Mouse (Mus musculus): Measurements from ENCODE around the gene Uhrf1. TPM values are rescaled to one million over a fixed set of nuclear protein-coding genes. Genes with fewer than 3 reads are reported as not detected.
A peak's percentile ranks its signal among the peaks of the same experiment; 100 is the strongest.

Uhrf1 gene
- total and polyA plus RNA-seq, 3 experiments, result 115 to 201 (median 133) TPM

GRCm38 (mm10) chr17:56288866-56289265 is 14.3 kb upstream of the Uhrf1 start:
- H3K4me3 ChIP-seq (ENCODE audit: control insufficient read depth in 1 of 2, insufficient read depth in 1 of 2, low read depth in 2 of 2, low read length in 2 of 2), result peak overlapping the region; percentile 60 to 93; a peak in 3 of 4 replicates
- DNase-seq (ENCODE audit: low read depth, low spot score), result peak; percentile 80

GRCm38 (mm10) chr17:56289371-56290331 is 13.5 kb upstream of the Uhrf1 start:
- Histone ChIP-seq H3K4me3 (ENCODE audit: control insufficient read depth in 1 of 2, insufficient read depth in 1 of 2, low read depth in 2 of 2, low read length in 2 of 2) (peak overlapping the region; percentile 60 to 93), H3K36me3 (ENCODE audit: control insufficient read depth in 1 of 2, insufficient read depth in 2 of 2, low read length in 2 of 2) (peaks cover 0 to 21% of the 10 kb centered on the region in 2 experiments; a peak in 2 of 4 replicates), H3K79me2 (ENCODE audit: control insufficient read depth, insufficient read depth, low read length, poor library complexity) (no peaks in the 10 kb centered on the region; the same call in 1 of the 2 replicates), H3K9me3 (replicated peaks; ENCODE audit: insufficient read depth, low read length) (no peaks in the 10 kb centered on the region), H3K27me3 (ENCODE audit: control insufficient read depth in 1 of 2, insufficient read depth in 2 of 2, low read length in 2 of 2) (no peaks in the 10 kb centered on the region), H3K4me1 (ENCODE audit: control insufficient read depth in 1 of 2, insufficient read depth in 2 of 2, low read length in 2 of 2) (peaks cover 6 to 36% of the 10 kb centered on the region in 2 experiments; a peak in 3 of 4 replicates), H3K9ac (ENCODE audit: control insufficient read depth, low read depth, low read length, poor library complexity, severe bottlenecking) (peak overlapping the region; percentile 57), H3K27ac (ENCODE audit: control insufficient read depth, low read depth, low read length) (peak overlapping the region; percentile 75)
- peak; percentile 72 for DNase-seq (ENCODE audit: low read depth, low spot score)
- TF ChIP-seq BHLHE40 (IDR thresholded peaks at IDR 0.05; ENCODE audit: borderline replicate concordance, low read depth, low read length), result peak; percentile 94
- TF ChIP-seq USF1 (IDR thresholded peaks at IDR 0.05; ENCODE audit: low read depth, low read length), result peak; percentile 80
- no peak for TF ChIP-seq MEF2A (IDR thresholded peaks at IDR 0.05; ENCODE audit: extremely low read depth, insufficient replicate concordance, low read depth, low read length, poor library complexity, severe bottlenecking)
- TF ChIP-seq GABPA (IDR thresholded peaks at IDR 0.05; ENCODE audit: low read depth, low read length), result no peak
- no peak for TF ChIP-seq MAZ (IDR thresholded peaks at IDR 0.05; ENCODE audit: low read depth, low read length)
- TF ChIP-seq JUND (IDR thresholded peaks at IDR 0.05; ENCODE audit: low read depth, low read length), result no peak
- TF ChIP-seq MYC (IDR thresholded peaks at IDR 0.05; ENCODE audit: low read depth, low read length), result no peak
- TF ChIP-seq ZKSCAN1 (IDR thresholded peaks at IDR 0.05; ENCODE audit: low read depth, low read length), result no peak
- TF ChIP-seq ZNF384 (IDR thresholded peaks at IDR 0.05; ENCODE audit: low read depth, low read length), result no peak; the same call in 1 of the 2 replicates
- TF ChIP-seq NRF1 (IDR thresholded peaks at IDR 0.05; ENCODE audit: insufficient read depth, low read depth, low read length, poor library complexity, severe bottlenecking), result no peak
- TF ChIP-seq CHD1 (IDR thresholded peaks at IDR 0.05; ENCODE audit: low read depth, low read length), result 0 out of 2 replicates have a peak, but pooled peaks have one; percentile 26
- TF ChIP-seq ETS1 (IDR thresholded peaks at IDR 0.05; ENCODE audit: low read depth, low read length), result peak; percentile 61
- no peak for TF ChIP-seq ZMIZ1 (IDR thresholded peaks at IDR 0.05; ENCODE audit: low read depth, low read length)
- TF ChIP-seq MXI1 (IDR thresholded peaks at IDR 0.05; ENCODE audit: low read depth, low read length), result peak; percentile 72
- TF ChIP-seq NELFE (IDR thresholded peaks at IDR 0.05; ENCODE audit: low read depth, low read length), result no peak
- TF ChIP-seq MYB (IDR thresholded peaks at IDR 0.05; ENCODE audit: low read depth, low read length), result no peak
- TF ChIP-seq KAT2A (conservative IDR thresholded peaks at IDR 0.05; ENCODE audit: low read depth, low read length), result no peak
- TF ChIP-seq CHD2 (IDR thresholded peaks at IDR 0.05; ENCODE audit: low read length), result no peak
- peak; percentile 52; the same call in 1 of the 2 replicates for TF ChIP-seq MAX (IDR thresholded peaks at IDR 0.05; ENCODE audit: low read length)
- TF ChIP-seq TBP (IDR thresholded peaks at IDR 0.05; ENCODE audit: low read depth, low read length), result no peak
- TF ChIP-seq ZC3H11A (IDR thresholded peaks at IDR 0.05; ENCODE audit: low read depth, low read length), result no peak
- no peak for TF ChIP-seq RAD21 (IDR thresholded peaks at IDR 0.05; ENCODE audit: low read depth, low read length)

More at GRCm38 (mm10) chr17:56288866-56289265, 14.3 kb upstream of the Uhrf1 start:
- no peaks in the 10 kb centered on the region for H3K27me3 ChIP-seq (ENCODE audit: control insufficient read depth in 1 of 2, insufficient read depth in 2 of 2, low read length in 2 of 2)
- H3K9ac ChIP-seq (ENCODE audit: control insufficient read depth, low read depth, low read length, poor library complexity, severe bottlenecking), result peak overlapping the region; percentile 57
- H3K9me3 ChIP-seq (replicated peaks; ENCODE audit: insufficient read depth, low read length), result no peaks in the 10 kb centered on the region
- TF ChIP-seq GABPA (IDR thresholded peaks at IDR 0.05; ENCODE audit: low read depth, low read length) (no peak), NELFE (IDR thresholded peaks at IDR 0.05; ENCODE audit: low read depth, low read length) (no peak), POLR2A (IDR thresholded peaks at IDR 0.05; ENCODE audit: control insufficient read depth in 1 of 2, insufficient read depth in 1 of 2, low read depth in 1 of 2, low read length in 2 of 2, poor library complexity in 1 of 2) (no peak), CHD1 (IDR thresholded peaks at IDR 0.05; ENCODE audit: low read depth, low read length) (0 out of 2 replicates have a peak, but pooled peaks have one; percentile 7), ZNF384 (IDR thresholded peaks at IDR 0.05; ENCODE audit: low read depth, low read length) (no peak), E2F4 (IDR thresholded peaks at IDR 0.05; ENCODE audit: borderline replicate concordance, low read depth, low read length) (no peak), TBP (IDR thresholded peaks at IDR 0.05; ENCODE audit: low read depth, low read length) (no peak), MAX (IDR thresholded peaks at IDR 0.05; ENCODE audit: low read length) (no peak), BHLHE40 (IDR thresholded peaks at IDR 0.05; ENCODE audit: borderline replicate concordance, low read depth, low read length) (no peak), JUND (IDR thresholded peaks at IDR 0.05; ENCODE audit: low read depth, low read length) (no peak), MYB (IDR thresholded peaks at IDR 0.05; ENCODE audit: low read depth, low read length) (no peak), UBTF (IDR thresholded peaks at IDR 0.05; ENCODE audit: borderline replicate concordance, insufficient read depth, low read depth, low read length) (no peak), ZMIZ1 (IDR thresholded peaks at IDR 0.05; ENCODE audit: low read depth, low read length) (no peak), MYC (IDR thresholded peaks at IDR 0.05; ENCODE audit: low read depth, low read length) (no peak), EP300 (IDR thresholded peaks at IDR 0.05; ENCODE audit: low read depth in 1 of 2, low read length in 2 of 2) (no peak), ELF1 (IDR thresholded peaks at IDR 0.05; ENCODE audit: low read depth, low read length) (peak; percentile 58; the same call in 1 of the 2 replicates), TAL1 (IDR thresholded peaks at IDR 0.05; ENCODE audit: low read length) (no peak), TCF12 (IDR thresholded peaks at IDR 0.05; ENCODE audit: low read depth, low read length) (no peak)
- H3K4me1 ChIP-seq (ENCODE audit: control insufficient read depth in 1 of 2, insufficient read depth in 2 of 2, low read length in 2 of 2), result peaks cover 6 to 36% of the 10 kb centered on the region in 2 experiments; a peak in 3 of 4 replicates
- H3K27ac ChIP-seq (ENCODE audit: control insufficient read depth, low read depth, low read length), result peak overlapping the region; percentile 75
- H3K79me2 ChIP-seq (ENCODE audit: control insufficient read depth, insufficient read depth, low read length, poor library complexity), result no peaks in the 10 kb centered on the region; the same call in 1 of the 2 replicates
- peaks cover 0 to 21% of the 10 kb centered on the region in 2 experiments; a peak in 2 of 4 replicates for H3K36me3 ChIP-seq (ENCODE audit: control insufficient read depth in 1 of 2, insufficient read depth in 2 of 2, low read length in 2 of 2)
